Mouse (Mus musculus) c-Kit-positive CD71-negative TER-119-negative erythroid progenitor cells, embryonic 14.5 days (primary cell): ENCODE measurements around the gene Elmod2.

ENCODE experiments used
- DNase-seq: peaks from one replicate; pipeline ENCODE4 v3.0.0-alpha.2; 2013; ENCODE audit warnings: low read depth

The Elmod2 gene

DNA sequence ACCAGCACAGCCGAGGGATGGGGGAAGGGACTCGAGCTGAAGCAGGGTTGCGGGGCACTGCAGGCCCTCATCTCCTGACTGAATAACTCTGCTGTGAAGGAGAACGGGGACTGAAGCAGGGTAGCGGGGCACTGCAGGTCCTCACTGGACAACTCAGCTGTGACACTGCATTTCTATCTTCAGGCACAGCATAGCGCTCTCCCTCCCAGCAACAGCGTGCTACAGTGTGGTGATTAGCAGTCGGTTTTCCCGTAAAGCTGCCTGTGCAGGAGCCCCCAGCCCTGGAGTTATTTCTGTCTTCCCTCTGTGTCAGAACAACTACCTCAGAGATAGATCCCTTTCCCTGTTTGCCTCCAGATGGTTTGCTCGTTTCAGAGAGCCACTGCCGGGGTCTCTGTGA, 57.8 kb downstream of the Elmod2 start:
- no peak for DNase-seq

DNA sequence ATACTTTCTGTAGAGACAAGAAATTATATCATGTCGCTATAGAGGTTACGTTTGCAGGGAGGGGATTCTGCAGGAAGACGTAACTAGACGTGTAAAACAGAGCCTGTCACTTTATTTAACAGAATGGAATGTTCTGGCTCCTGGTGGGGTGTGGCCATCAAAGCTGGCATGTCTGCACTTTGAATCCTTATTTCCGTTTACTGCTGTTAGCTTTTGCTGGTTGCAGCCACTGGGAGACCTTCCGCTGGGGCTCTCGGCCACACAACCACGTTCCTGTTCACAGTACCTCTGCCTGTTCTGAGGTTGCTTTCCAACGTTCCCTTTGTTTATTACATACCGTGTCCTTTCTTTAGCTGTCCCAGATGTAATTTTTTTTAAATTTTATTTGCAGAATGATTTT, 59.8 kb downstream of the Elmod2 start:
- no peak for DNase-seq

DNA sequence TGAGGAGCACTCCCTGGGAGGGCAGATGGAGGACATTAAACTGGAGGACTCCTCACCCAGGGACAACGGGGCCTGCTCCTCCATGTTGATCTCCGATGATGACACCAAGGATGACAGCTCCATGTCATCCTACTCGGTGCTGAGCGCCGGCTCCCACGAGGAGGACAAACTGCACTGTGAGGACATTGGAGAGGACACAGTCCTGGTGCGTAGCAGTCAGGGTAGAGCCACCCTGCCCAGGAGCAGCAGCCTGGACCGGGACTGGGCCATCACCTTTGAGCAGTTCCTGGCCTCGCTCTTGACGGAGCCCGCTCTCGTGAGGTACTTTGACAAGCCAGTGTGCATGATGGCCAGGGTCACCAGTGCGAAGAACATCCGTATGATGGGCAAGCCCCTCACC, 61.1 kb downstream of the Elmod2 start:
- DNase-seq, result no peak
